Mouse (Mus musculus) lung, embryonic 16.5 days (tissue): ENCODE measurements at regions not wholly inside any gene's neighbourhood (a gene's known extent, or its start where the extent isn't known, plus 50 kb on each side); places are given as distances from the start of the nearest gene placed in this dataset.

ENCODE experiments used
- ATAC-seq: fragments of 200-750 bp; cut with Nextera tagmentation; 2 replicates; pipeline ENCODE4 v1.8.0; 2017; ENCODE audit warnings: low read depth, mild to moderate bottlenecking, moderate library complexity
- H3K27ac ChIP-seq: fragments of 300-500 bp; sonication (generic); 2 replicates; pipeline ENCODE4 v1.5.1; 2014; ENCODE audit warnings: mild to moderate bottlenecking, control low read depth, low read length
- H3K27me3 ChIP-seq: fragments of 300-500 bp; sonication (generic); 2 replicates; pipeline ENCODE4 v1.6.1; 2014; ENCODE audit warnings: low read depth, low read length, mixed read lengths; ENCODE audit not compliant: control insufficient read depth, insufficient read depth
- H3K36me3 ChIP-seq: fragments of 300-500 bp; sonication (generic); 2 replicates; pipeline ENCODE4 v1.6.1; 2014; ENCODE audit warnings: low read length; ENCODE audit not compliant: control insufficient read depth, insufficient read depth
- H3K4me1 ChIP-seq: fragments of 300-500 bp; sonication (generic); replicated peaks from 2 replicates; pipeline ENCODE4 v1.6.1; 2014; ENCODE audit warnings: low read length, mixed read lengths; ENCODE audit not compliant: control insufficient read depth, insufficient read depth
- H3K4me2 ChIP-seq: fragments of 300-500 bp; sonication (generic); 2 replicates; pipeline ENCODE4 v1.6.1; 2014; ENCODE audit warnings: low read depth, low read length, control low read depth
- H3K4me3 ChIP-seq: fragments of 300-500 bp; sonication (generic); 2 replicates; pipeline ENCODE4 v1.5.1; 2014; ENCODE audit warnings: mild to moderate bottlenecking, low read length, control low read depth
- H3K9ac ChIP-seq: fragments of 300-500 bp; sonication (generic); 2 replicates; pipeline ENCODE4 v1.6.1; 2014; ENCODE audit warnings: low read length, control low read depth
- H3K9me3 ChIP-seq: fragments of 300-500 bp; sonication (generic); 2 replicates; pipeline ENCODE4 v1.6.1; 2016; ENCODE audit warnings: low read length; ENCODE audit not compliant: control insufficient read depth
- WGBS: fragments of 180-500 bp; shearing (Covaris S2); extraction: QIAGEN DNeasy Blood & Tissue Kit; methylation state at CpG from one replicate; pipeline ENCODE4 v1.1.7; 2014; 5-methylcytosine and 5-hydroxymethylcytosine counted together

- Histone ChIP-seq H3K9me3 (no peaks in the 10 kb centered on the region), H3K9ac (no peak overlapping the region), H3K36me3 (no peaks in the 10 kb centered on the region), H3K4me1 (peaks cover 5% of the 10 kb centered on the region; the same call in 1 of the 2 replicates), H3K27me3 (no peaks in the 10 kb centered on the region; the same call in 1 of the 2 replicates), H3K4me2 (no peak overlapping the region), H3K27ac (no peak overlapping the region), H3K4me3 (no peak overlapping the region)
- 40% methylated on average over 10 of the region's 14 CpGs for WGBS
- ATAC-seq = peak; percentile 28; the same call in 1 of the 2 replicates
Observed at GRCm38 (mm10) chr8:26748161-26748971, 228.8 kb upstream of the Zfp703 start.

GRCm38 (mm10) chr8:26748972-26749291 is 228.2 kb upstream of the Zfp703 start:
- no peak overlapping the region for H3K4me2 ChIP-seq
- H3K4me1 ChIP-seq = peaks cover 5% of the 10 kb centered on the region; the same call in 1 of the 2 replicates
- H3K27ac ChIP-seq = no peak overlapping the region
- no peaks in the 10 kb centered on the region; the same call in 1 of the 2 replicates for H3K27me3 ChIP-seq
- 74% methylated on average over 1 of the region's 1 CpGs for WGBS
- no peak overlapping the region for H3K9ac ChIP-seq
- no peaks in the 10 kb centered on the region for H3K36me3 ChIP-seq
- no peaks in the 10 kb centered on the region for H3K9me3 ChIP-seq
- H3K4me3 ChIP-seq = no peak overlapping the region
- no peak for ATAC-seq

- Histone ChIP-seq H3K9ac (no peak overlapping the region), H3K4me1 (peaks cover 5% of the 10 kb centered on the region; the same call in 1 of the 2 replicates), H3K27me3 (no peaks in the 10 kb centered on the region; the same call in 1 of the 2 replicates), H3K36me3 (no peaks in the 10 kb centered on the region), H3K9me3 (no peaks in the 10 kb centered on the region; the same call in 1 of the 2 replicates), H3K27ac (no peak overlapping the region), H3K4me2 (no peak overlapping the region), H3K4me3 (no peak overlapping the region)
- no peak for ATAC-seq
- WGBS = 88% methylated on average over 1 of the region's 1 CpGs
Observed at GRCm38 (mm10) chr8:26750120-26750519, 227.0 kb upstream of the Zfp703 start.

- Histone ChIP-seq H3K36me3 (no peaks in the 10 kb centered on the region), H3K4me1 (peaks cover 5% of the 10 kb centered on the region; the same call in 1 of the 2 replicates), H3K27ac (no peak overlapping the region), H3K4me3 (no peak overlapping the region), H3K27me3 (no peaks in the 10 kb centered on the region), H3K4me2 (no peak overlapping the region), H3K9ac (no peak overlapping the region), H3K9me3 (no peaks in the 10 kb centered on the region; the same call in 1 of the 2 replicates)
- ATAC-seq = no peak
- 90% methylated on average over 5 of the region's 5 CpGs for WGBS
Observed at GRCm38 (mm10) chr8:26751651-26752050, 225.5 kb upstream of the Zfp703 start.

GRCm38 (mm10) chr8:26756452-26756851 is 220.7 kb upstream of the Zfp703 start:
- no peaks in the 10 kb centered on the region for H3K27me3 ChIP-seq
- 53% methylated on average over 2 of the region's 2 CpGs for WGBS
- H3K36me3 ChIP-seq = no peaks in the 10 kb centered on the region
- H3K4me3 ChIP-seq = no peak overlapping the region
- no peak overlapping the region for H3K9ac ChIP-seq
- no peak overlapping the region for H3K4me2 ChIP-seq
- H3K4me1 ChIP-seq = no peaks in the 10 kb centered on the region
- no peak for ATAC-seq
- H3K9me3 ChIP-seq = peaks cover 3% of the 10 kb centered on the region; the same call in 1 of the 2 replicates
- H3K27ac ChIP-seq = no peak overlapping the region

- no peaks in the 10 kb centered on the region for H3K4me1 ChIP-seq
- H3K9ac ChIP-seq = no peak overlapping the region
- no peak for ATAC-seq
- H3K27ac ChIP-seq = no peak overlapping the region
- no peaks in the 10 kb centered on the region for H3K36me3 ChIP-seq
- 96% methylated on average over 1 of the region's 1 CpGs for WGBS
- H3K4me2 ChIP-seq = no peak overlapping the region
- 0 out of 2 replicates have a peak, but pooled peaks cover 3% of the 10 kb centered on the region for H3K9me3 ChIP-seq
- no peaks in the 10 kb centered on the region; the same call in 1 of the 2 replicates for H3K27me3 ChIP-seq
- no peak overlapping the region for H3K4me3 ChIP-seq
Observed at GRCm38 (mm10) chr8:26760726-26761125, 216.4 kb upstream of the Zfp703 start.

- Histone ChIP-seq H3K36me3 (no peaks in the 10 kb centered on the region), H3K27me3 (peaks cover 2% of the 10 kb centered on the region; the same call in 1 of the 2 replicates), H3K4me3 (no peak overlapping the region), H3K4me2 (no peak overlapping the region), H3K9ac (no peak overlapping the region), H3K27ac (no peak overlapping the region), H3K4me1 (no peaks in the 10 kb centered on the region), H3K9me3 (0 out of 2 replicates have a peak, but pooled peaks cover 3% of the 10 kb centered on the region)
- ATAC-seq = no peak
- 54% methylated on average over 16 of the region's 16 CpGs for WGBS
Observed at GRCm38 (mm10) chr8:26762942-26763778, 214.0 kb upstream of the Zfp703 start.

- peaks cover 4% of the 10 kb centered on the region; the same call in 1 of the 2 replicates for H3K4me1 ChIP-seq
- WGBS = 70% methylated on average over 10 of the region's 10 CpGs
- H3K27ac ChIP-seq = no peak overlapping the region
- no peaks in the 10 kb centered on the region for H3K36me3 ChIP-seq
- no peak overlapping the region for H3K4me3 ChIP-seq
- no peak for ATAC-seq
- H3K4me2 ChIP-seq = no peak overlapping the region
- H3K9me3 ChIP-seq = no peaks in the 10 kb centered on the region
- no peak overlapping the region for H3K9ac ChIP-seq
- peaks cover 7% of the 10 kb centered on the region; the same call in 1 of the 2 replicates for H3K27me3 ChIP-seq
Observed at GRCm38 (mm10) chr8:26768474-26769229, 208.5 kb upstream of the Zfp703 start.
